In genomic region chr4:46982094-46982493, GRCm38 (mm10) we compare ENCODE assay signal across 18 mouse cellular contexts. TPM values are rescaled to one million over a fixed set of nuclear protein-coding genes. Genes with fewer than 3 reads are reported as not detected.
A peak's percentile ranks its signal among the peaks of the same experiment; 100 is the strongest.
DNase-seq lines count a peak whose midpoint lies in the region; TF ChIP-seq lines count a peak whose summit lies in the region.
"Had no signal": no experiment of that assay in that cellular context is flagged by ENCODE, and none has a peak within 500 bp of the region (broad histone marks: within the 10 kb centered on the region; RNA-seq: fewer than 3 reads in every experiment).

No protein-coding gene starts in this region.

- DNase-seq in cerebellum, adult 9-11 months = peak; percentile 55
- DNase-seq in cerebellum, postnatal 4 days (ENCODE audit: low spot score in 2 of 2) = no peak
- no peak for DNase-seq in layer of hippocampus, adult 2 months (ENCODE audit: low spot score in 2 of 2)
- DNase-seq in layer of hippocampus, adult 9-10 months (ENCODE audit: low spot score) = no peak
- DNase-seq in 3T3-L1 (ENCODE audit: low read depth, low spot score) (peak; percentile 14), NIH3T3 (ENCODE audit: low read depth) (peak; percentile 9)
- no peak for DNase-seq in heart, postnatal 14 days
- DNase-seq: adrenal gland, adult 2 months; adrenal gland, postnatal 25 days; gastrocnemius, postnatal 36 days; heart, adult 11 months; heart, postnatal 4 days; kidney, adult 8-10 months had no signal

- intact Hi-C loops in heart, postnatal 14 days (cut with DNase I) = no loop called here

- no peak overlapping the region for H3K4me3 ChIP-seq in layer of hippocampus, adult 2 months
- H3K4me3 ChIP-seq: embryonic facial prominence, embryonic 12.5 days; forebrain, embryonic 15.5 days; heart, embryonic 13.5 days; hindbrain, embryonic 12.5 days had no signal

- TF ChIP-seq CTCF in layer of hippocampus, adult 2 months (conservative IDR thresholded peaks at IDR 0.05) = no peak

- H3K27ac ChIP-seq in layer of hippocampus, adult 2 months = peak overlapping the region; percentile 76
- H3K27ac ChIP-seq: embryonic facial prominence, embryonic 12.5 days; forebrain, embryonic 15.5 days; heart, embryonic 13.5 days; hindbrain, embryonic 12.5 days had no signal

RNA-seq across cellular contexts. Expression of gene Gabbr2, which starts 9.6 kb away (rescaled TPM):
- 100 to 1,000 TPM; 203 to 223 TPM for total RNA-seq in layer of hippocampus, adult 2 months (2021)
- total RNA-seq in heart, postnatal 14 days (2021) = under 1 TPM in 1 of 2 experiments, not detected in 1; 0.05 TPM
- total RNA-seq: MEL had no signal

Comparison
In these comparisons a context has a peak if more than half of its experiments do, and no peak if none do; other contexts are left out.
1. DNase-seq: peak in cerebellum, adult 9-11 months (single experiment), 3T3-L1 (single experiment) and NIH3T3 (single experiment); none in cerebellum, postnatal 4 days (0 of 2), layer of hippocampus, adult 2 months (0 of 2), layer of hippocampus, adult 9-10 months (single experiment) and heart, postnatal 14 days (0 of 2).
2. RNA of gene Gabbr2, which starts 9.6 kb away (total RNA-seq): 203 to 223 TPM in layer of hippocampus, adult 2 months; 0.05 TPM in heart, postnatal 14 days; every median in the first group is over 100 times any median in the second.